Mouse (Mus musculus) embryonic facial prominence, embryonic 11.5 days (tissue): Measurements from ENCODE around the gene Cyp4b1. TPM values are rescaled to one million over a fixed set of nuclear protein-coding genes. Genes with fewer than 3 reads are reported as not detected.

ENCODE experiments used
- ATAC-seq: fragments of 200-750 bp; cut with Nextera tagmentation; replicated peaks from 2 replicates; pipeline ENCODE4 v1.8.0; 2017; ENCODE audit warnings: low read depth; ENCODE audit not compliant: insufficient number of reproducible peaks, low FRiP score, low TSS enrichment
- DNase-seq: peaks from one replicate; pipeline ENCODE4 v3.0.0-alpha.2; 2015; ENCODE audit warnings: low spot score
- H3K27ac ChIP-seq: fragments of 300-500 bp; sonication (generic); replicated peaks from 2 replicates; pipeline ENCODE4 v1.5.1; 2014; ENCODE audit warnings: mild to moderate bottlenecking, low read depth, low read length, control low read depth
- H3K27me3 ChIP-seq: fragments of 300-500 bp; sonication (generic); 2 replicates; pipeline ENCODE4 v1.6.1; 2014; ENCODE audit warnings: mild to moderate bottlenecking, low read length, moderate library complexity, mixed read lengths; ENCODE audit not compliant: control insufficient read depth, insufficient read depth
- H3K36me3 ChIP-seq: fragments of 300-500 bp; sonication (generic); replicated peaks from 2 replicates; pipeline ENCODE4 v1.6.1; 2014; ENCODE audit warnings: low read depth, mild to moderate bottlenecking, low read length, moderate library complexity, mixed read lengths; ENCODE audit not compliant: control insufficient read depth, insufficient read depth
- H3K4me1 ChIP-seq: fragments of 300-500 bp; sonication (generic); 2 replicates; pipeline ENCODE4 v1.6.1; 2014; ENCODE audit warnings: low read length, mixed read lengths; ENCODE audit not compliant: control insufficient read depth, insufficient read depth
- H3K4me2 ChIP-seq: fragments of 300-500 bp; sonication (generic); 2 replicates; pipeline ENCODE4 v1.6.1; 2014; ENCODE audit warnings: low read depth, mild to moderate bottlenecking, control low read depth, low read length, moderate library complexity
- H3K4me3 ChIP-seq: fragments of 300-500 bp; sonication (generic); 2 replicates; pipeline ENCODE4 v1.5.1; 2014; ENCODE audit warnings: low read depth, low read length, control low read depth
- H3K9ac ChIP-seq: fragments of 300-500 bp; sonication (generic); replicated peaks from 2 replicates; pipeline ENCODE4 v1.6.1; 2014; ENCODE audit warnings: mild to moderate bottlenecking, control low read depth, low read length
- H3K9me3 ChIP-seq: fragments of 300-500 bp; sonication (generic); replicated peaks from 2 replicates; pipeline ENCODE4 v1.6.1; 2016; ENCODE audit warnings: mild to moderate bottlenecking, low read length, inconsistent platforms, mixed read lengths; ENCODE audit not compliant: control insufficient read depth
- WGBS: fragments of 180-500 bp; shearing (Covaris S2); extraction: QIAGEN DNeasy Blood & Tissue Kit; methylation state at CpG from one replicate; pipeline ENCODE4 v1.1.7; 2014; 5-methylcytosine and 5-hydroxymethylcytosine counted together
- polyA plus RNA-seq: library from polyadenylated mRNA; unstranded; fragments of >200 nt; fragmentation: Nextera tagmentation; extraction: Ambion mirVana; gene quantifications from 2 replicates; pipeline ENCODE4 v1.2.1, GENCODE M21; 2014

Cyp4b1 gene
- polyA plus RNA-seq, 1 experiment from 2014 or later = not detected

GRCm38 (mm10) chr4:115596357-115596756 lies 51.2 kb downstream of the Cyp4b1 start:
- WGBS = 90% methylated on average over 1 of the region's 1 CpGs
- Histone ChIP-seq H3K27me3 (no peaks in the 10 kb centered on the region), H3K4me3 (no peak overlapping the region), H3K27ac (no peak overlapping the region), H3K9me3 (no peaks in the 10 kb centered on the region), H3K9ac (no peak overlapping the region), H3K4me2 (no peak overlapping the region), H3K4me1 (no peaks in the 10 kb centered on the region), H3K36me3 (no peaks in the 10 kb centered on the region)
- ATAC-seq (no peak), DNase-seq (no peak)

- H3K4me2 ChIP-seq = no peak overlapping the region
- H3K9ac ChIP-seq = no peak overlapping the region
- no peak overlapping the region for H3K27ac ChIP-seq
- H3K4me1 ChIP-seq = no peaks in the 10 kb centered on the region
- no peaks in the 10 kb centered on the region for H3K9me3 ChIP-seq
- ATAC-seq (no peak), DNase-seq (no peak)
- no peaks in the 10 kb centered on the region for H3K36me3 ChIP-seq
- H3K27me3 ChIP-seq = no peaks in the 10 kb centered on the region
- H3K4me3 ChIP-seq = no peak overlapping the region
These were observed 64.5 kb downstream of the Cyp4b1 start for GRCm38 (mm10) chr4:115583036-115583435.

- Histone ChIP-seq H3K27ac (no peak overlapping the region), H3K9ac (no peak overlapping the region), H3K9me3 (no peaks in the 10 kb centered on the region), H3K36me3 (no peaks in the 10 kb centered on the region), H3K4me2 (no peak overlapping the region), H3K4me3 (no peak overlapping the region), H3K4me1 (no peaks in the 10 kb centered on the region), H3K27me3 (no peaks in the 10 kb centered on the region)
- no peak for ATAC-seq
- no peak for DNase-seq
- 80% methylated on average over 2 of the region's 2 CpGs for WGBS
These were observed 71.7 kb downstream of the Cyp4b1 start for GRCm38 (mm10) chr4:115575776-115576175.

GRCm38 (mm10) chr4:115575255-115575654 lies 72.3 kb downstream of the Cyp4b1 start:
- Histone ChIP-seq H3K4me2 (no peak overlapping the region), H3K9ac (no peak overlapping the region), H3K27me3 (no peaks in the 10 kb centered on the region), H3K4me1 (no peaks in the 10 kb centered on the region), H3K36me3 (no peaks in the 10 kb centered on the region), H3K9me3 (no peaks in the 10 kb centered on the region), H3K4me3 (no peak overlapping the region), H3K27ac (no peak overlapping the region)
- WGBS = 76% methylated on average over 3 of the region's 3 CpGs
- DNase-seq = no peak
- no peak for ATAC-seq

Other genes with a start within 250 kb of the Cyp4b1 start
- not detected in 2 replicates for gene Cyp4a12b, start 236.1 kb downstream of the Cyp4b1 start, polyA plus RNA-seq
- not detected in 2 replicates for gene Cyp4a30b, start 195.1 kb downstream of the Cyp4b1 start, polyA plus RNA-seq
- gene Cyp4a14, start 151.6 kb downstream of the Cyp4b1 start, polyA plus RNA-seq = not detected in 2 replicates
- not detected in 2 replicates for gene Cyp4a10, start 129.5 kb downstream of the Cyp4b1 start, polyA plus RNA-seq
- not detected in 2 replicates for gene Cyp4a31, start 84.1 kb downstream of the Cyp4b1 start, polyA plus RNA-seq
- not detected in 2 replicates for gene Cyp4a32, start 46.8 kb downstream of the Cyp4b1 start, polyA plus RNA-seq
- 39.8 and 40.4 TPM in 2 replicates for gene Efcab14, start 90.0 kb upstream of the Cyp4b1 start, polyA plus RNA-seq
- gene Tex38, start 133.3 kb upstream of the Cyp4b1 start, polyA plus RNA-seq = 0.46 TPM in 1 of 2 replicates, not detected in the other
- gene Atpaf1, start 137.1 kb upstream of the Cyp4b1 start, polyA plus RNA-seq = 54.0 and 54.4 TPM in 2 replicates
- gene Mob3c, start 180.4 kb upstream of the Cyp4b1 start, polyA plus RNA-seq = 2.8 and 4.6 TPM in 2 replicates
- gene Mknk1, start 191.5 kb upstream of the Cyp4b1 start, polyA plus RNA-seq = 17.5 and 20.0 TPM in 2 replicates
- not detected in 2 replicates for gene Kncn, start 236.7 kb upstream of the Cyp4b1 start, polyA plus RNA-seq
- not detected in 2 replicates for gene 6430628N08Rik, start 242.9 kb upstream of the Cyp4b1 start, polyA plus RNA-seq